Mouse (Mus musculus) MEL (cell line): ENCODE measurements at regions not wholly inside any gene's neighbourhood (a gene's known extent, or its start where the extent isn't known, plus 50 kb on each side); places are given as distances from the start of the nearest gene placed in this dataset.

ENCODE experiments used
- DNase-seq: peaks from one replicate; pipeline ENCODE4 v3.0.0; 2011; ENCODE audit warnings: low read depth, low spot score
- H3K27ac ChIP-seq: 2 replicates; pipeline ENCODE4 v1.5.1; 2012; ENCODE audit warnings: low read depth, mild to moderate bottlenecking, control low read depth, low read length, moderate library complexity; ENCODE audit not compliant: control insufficient read depth
- H3K27me3 ChIP-seq, 2 experiments: fragments of 150-350 bp in 1 of 2; sonication (generic) in 1 of 2; 2 replicates each; pipeline ENCODE4 v1.6.1; 2012; ENCODE audit warnings: low read length in 2 of 2, mild to moderate bottlenecking in 2 of 2, improper control_type of control experiment in 1 of 2, moderate library complexity in 1 of 2; ENCODE audit not compliant: insufficient read depth in 2 of 2, control insufficient read depth in 1 of 2
- H3K36me3 ChIP-seq, 2 experiments: 2 replicates each; pipeline ENCODE4 v1.6.1; 2012 to 2014; ENCODE audit warnings: low read length in 2 of 2, improper control_type of control experiment in 1 of 2, inconsistent platforms in 1 of 2, mild to moderate bottlenecking in 1 of 2; ENCODE audit not compliant: insufficient read depth in 2 of 2, control insufficient read depth in 1 of 2
- H3K4me1 ChIP-seq, 2 experiments: fragments of 150-350 bp in 1 of 2; sonication (generic) in 1 of 2; 2 replicates each; pipeline ENCODE4 v1.6.1; 2012; ENCODE audit warnings: low read length in 2 of 2, improper control_type of control experiment in 1 of 2, mild to moderate bottlenecking in 1 of 2; ENCODE audit not compliant: insufficient read depth in 2 of 2, control insufficient read depth in 1 of 2
- H3K4me3 ChIP-seq, 2 experiments: fragments of 150-350 bp in 1 of 2; sonication (generic) in 1 of 2; 2 replicates each; pipeline ENCODE4 v1.5.1; 2012; ENCODE audit warnings: low read depth in 2 of 2, low read length in 2 of 2, mild to moderate bottlenecking in 2 of 2, moderate library complexity in 2 of 2, control low read depth in 1 of 2, improper control_type of control experiment in 1 of 2; ENCODE audit not compliant: control insufficient read depth in 1 of 2, insufficient read depth in 1 of 2
- H3K79me2 ChIP-seq: 2 replicates; pipeline ENCODE4 v1.6.1; 2012; ENCODE audit warnings: mild to moderate bottlenecking, low read length, moderate library complexity; ENCODE audit not compliant: control insufficient read depth, poor library complexity, insufficient read depth
- H3K9ac ChIP-seq: 2 replicates; pipeline ENCODE4 v1.6.1; 2012; ENCODE audit warnings: low read depth, mild to moderate bottlenecking, control low read depth, low read length, moderate library complexity; ENCODE audit not compliant: control insufficient read depth, poor library complexity, severe bottlenecking
- H3K9me3 ChIP-seq: fragments of 150-350 bp; sonication (generic); replicated peaks from 2 replicates; pipeline ENCODE4 v1.6.1; 2012; ENCODE audit warnings: mild to moderate bottlenecking, low read length, improper control_type of control experiment, moderate library complexity; ENCODE audit not compliant: insufficient read depth
- CHD2 ChIP-seq: IDR thresholded peaks from 2 replicates; pipeline ENCODE4 v1.6.1; 2011; ENCODE audit warnings: low read length, improper control_type of control experiment
- CTCF ChIP-seq, 3 experiments: IDR thresholded peaks in 2 of 3; conservative IDR thresholded peaks in 1 of 3; 2 replicates each; pipeline ENCODE4 v1.5.1; 2011 to 2012; ENCODE audit warnings: low read length in 3 of 3, low read depth in 2 of 3, mild to moderate bottlenecking in 2 of 3, improper control_type of control experiment in 1 of 3, inconsistent platforms in 1 of 3, mixed read lengths in 1 of 3, moderate library complexity in 1 of 3; ENCODE audit not compliant: control insufficient read depth in 1 of 3, insufficient read depth in 1 of 3, poor library complexity in 1 of 3, severe bottlenecking in 1 of 3
- E2F4 ChIP-seq: IDR thresholded peaks from 2 replicates; pipeline ENCODE4 v1.6.1; 2011; ENCODE audit warnings: low read depth, low read length, improper control_type of control experiment, borderline replicate concordance
- ETS1 ChIP-seq: IDR thresholded peaks from 2 replicates; pipeline ENCODE4 v1.6.1; 2012; ENCODE audit warnings: low read depth, mild to moderate bottlenecking, inconsistent platforms, low read length, improper control_type of control experiment, moderate library complexity
- GATA1 ChIP-seq: IDR thresholded peaks from 2 replicates; pipeline ENCODE4 v1.6.1; 2011; ENCODE audit warnings: low read depth, low read length, improper control_type of control experiment
- MAZ ChIP-seq: IDR thresholded peaks from 2 replicates; pipeline ENCODE4 v1.6.1; 2012; ENCODE audit warnings: low read depth, mild to moderate bottlenecking, inconsistent platforms, low read length, improper control_type of control experiment
- MEF2A ChIP-seq: IDR thresholded peaks from 2 replicates; pipeline ENCODE4 v1.6.1; 2014; ENCODE audit warnings: low read depth, mild to moderate bottlenecking, inconsistent platforms, low read length, improper control_type of control experiment; ENCODE audit not compliant: poor library complexity, insufficient replicate concordance, severe bottlenecking; ENCODE audit errors: extremely low read depth
- MXI1 ChIP-seq: IDR thresholded peaks from 2 replicates; pipeline ENCODE4 v1.6.1; 2011; ENCODE audit warnings: mild to moderate bottlenecking, low read depth, low read length, improper control_type of control experiment
- POLR2AphosphoS2 ChIP-seq: IDR thresholded peaks from 2 replicates; pipeline ENCODE4 v1.6.1; 2011; ENCODE audit warnings: low read length, improper control_type of control experiment
- RAD21 ChIP-seq: IDR thresholded peaks from 2 replicates; pipeline ENCODE4 v1.6.1; 2011; ENCODE audit warnings: mild to moderate bottlenecking, low read depth, low read length, improper control_type of control experiment
- TCF12 ChIP-seq: IDR thresholded peaks from 2 replicates; pipeline ENCODE4 v1.6.1; 2014; ENCODE audit warnings: low read depth, mild to moderate bottlenecking, inconsistent platforms, low read length, improper control_type of control experiment, moderate library complexity

DNA sequence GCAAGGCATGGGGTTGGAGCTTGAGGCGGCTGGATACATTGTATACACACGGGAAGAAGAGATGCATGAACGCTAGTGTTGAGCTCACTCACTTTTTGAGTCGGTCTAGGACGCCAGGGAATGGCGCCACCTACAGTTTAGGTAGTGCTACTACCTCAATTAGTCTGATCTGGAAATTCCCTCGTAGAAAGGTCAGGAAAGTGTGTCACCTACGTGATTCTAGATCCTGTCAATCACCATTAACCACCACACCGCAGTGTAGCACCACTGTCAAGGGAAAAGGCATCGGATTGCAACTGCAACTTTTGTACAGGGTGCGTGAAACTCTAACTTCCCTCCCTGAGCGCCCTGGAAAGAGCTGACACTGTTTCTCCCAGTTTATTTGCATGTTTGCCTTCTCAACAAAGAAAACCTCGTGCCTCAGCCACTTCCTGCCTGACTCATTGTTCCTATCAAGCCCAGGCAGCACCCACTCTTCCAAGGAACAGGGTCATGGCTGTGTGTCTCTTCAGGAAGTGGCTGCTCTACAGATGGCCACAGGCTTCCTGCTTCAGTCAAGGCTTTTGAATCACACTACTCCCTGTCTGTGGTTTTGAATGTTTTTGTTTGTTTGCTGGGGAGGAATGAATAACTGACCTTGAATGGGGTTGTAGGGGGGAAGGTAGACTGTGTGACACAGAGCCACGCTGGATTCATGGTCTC, 231.6 kb upstream of the Jmjd1c start:
- Histone ChIP-seq H3K27me3 (no peaks in the 10 kb centered on the region), H3K4me3 (no peak overlapping the region), H3K9ac (no peak overlapping the region), H3K36me3 (no peaks in the 10 kb centered on the region), H3K27ac (no peak overlapping the region), H3K4me1 (no peaks in the 10 kb centered on the region), H3K79me2 (no peaks in the 10 kb centered on the region), H3K9me3 (no peaks in the 10 kb centered on the region)
- TF ChIP-seq RAD21 (peak; percentile 14), ETS1 (no peak), CTCF (IDR thresholded peaks at IDR 0.05 in 2 of 3, conservative IDR thresholded peaks at IDR 0.05 in 1 of 3; ENCODE audit: control insufficient read depth in 1 of 3, insufficient read depth in 1 of 3, low read depth in 2 of 3, low read length in 3 of 3, poor library complexity in 1 of 3, severe bottlenecking in 1 of 3) (peak; percentile 46 to 69 (median 52))
- DNase-seq = peak; percentile 35

- H3K27ac ChIP-seq = no peak overlapping the region
- H3K4me1 ChIP-seq = no peaks in the 10 kb centered on the region
Observed at GRCm38 (mm10) chr10:66865010-66865582, 230.8 kb upstream of the Jmjd1c start.

GRCm38 (mm10) chr10:66871133-66871664, 224.7 kb upstream of the Jmjd1c start:
- no peaks in the 10 kb centered on the region for H3K36me3 ChIP-seq
- H3K4me3 ChIP-seq = no peak overlapping the region
- no peaks in the 10 kb centered on the region for H3K79me2 ChIP-seq
- no peaks in the 10 kb centered on the region for H3K27me3 ChIP-seq
- DNase-seq = no peak
- TF ChIP-seq RAD21 = no peak
- H3K9me3 ChIP-seq = no peaks in the 10 kb centered on the region
- no peaks in the 10 kb centered on the region for H3K4me1 ChIP-seq
- H3K9ac ChIP-seq = no peak overlapping the region
- H3K27ac ChIP-seq = no peak overlapping the region

More at GRCm38 (mm10) chr10:66865010-66865582, 230.8 kb upstream of the Jmjd1c start:
- no peak for DNase-seq
- no peak for TF ChIP-seq MAZ
- no peak for TF ChIP-seq CHD2
- no peak for TF ChIP-seq TCF12
- no peak for TF ChIP-seq MXI1
- no peak for TF ChIP-seq POLR2AphosphoS2
- TF ChIP-seq E2F4 = no peak
- no peak for TF ChIP-seq GATA1
- no peak for TF ChIP-seq CTCF (IDR thresholded peaks at IDR 0.05 in 2 of 3, conservative IDR thresholded peaks at IDR 0.05 in 1 of 3; ENCODE audit: control insufficient read depth in 1 of 3, insufficient read depth in 1 of 3, low read depth in 2 of 3, low read length in 3 of 3, poor library complexity in 1 of 3, severe bottlenecking in 1 of 3)
- TF ChIP-seq MEF2A = no peak
- Histone ChIP-seq H3K36me3 (no peaks in the 10 kb centered on the region), H3K9ac (no peak overlapping the region), H3K79me2 (no peaks in the 10 kb centered on the region), H3K9me3 (no peaks in the 10 kb centered on the region), H3K4me3 (no peak overlapping the region), H3K27me3 (no peaks in the 10 kb centered on the region)
